Mouse (Mus musculus) erythroblast, embryonic 14.5 days (primary cell): ENCODE results near the gene Paqr5.

Experiments used
- GATA1 ChIP-seq: IDR thresholded peaks from 2 replicates; pipeline ENCODE4 v1.6.1; 2012; ENCODE audit warnings: low read length, inconsistent platforms, mixed read lengths
- TAL1 ChIP-seq: IDR thresholded peaks from 3 replicates; pipeline ENCODE4 v1.6.1; 2012; ENCODE audit warnings: low read length, inconsistent platforms, mixed read lengths

DNA sequence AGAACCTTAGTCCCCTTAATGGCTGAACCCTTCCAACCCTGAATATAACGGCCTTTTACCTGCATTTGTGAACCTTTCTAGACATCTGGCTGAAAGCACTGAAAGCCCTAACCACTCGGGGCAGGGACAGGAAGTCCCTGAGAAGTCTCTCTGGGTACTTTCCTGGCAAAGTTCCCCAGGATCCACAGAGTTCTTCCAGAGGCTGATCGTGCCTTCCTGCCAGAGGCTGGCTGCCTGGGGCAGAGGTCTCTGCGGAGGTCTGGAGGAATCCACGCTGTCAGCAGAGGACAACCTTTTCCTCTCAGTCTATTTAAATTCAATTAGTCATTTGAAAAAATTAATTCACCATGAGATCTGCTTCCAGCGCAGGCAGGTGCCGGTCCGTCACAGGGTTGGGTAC is 22.5 kb upstream of the Paqr5 start:
- TF ChIP-seq GATA1 (no peak), TAL1 (no peak)
